Mouse (Mus musculus): ENCODE measurements around the gene Mrps10.

- TF ChIP-seq CTCF (IDR thresholded peaks at IDR 0.05; ENCODE audit: low read depth) (no peak), EP300 (IDR thresholded peaks at IDR 0.05; ENCODE audit: low read depth) (no peak)
Observed at GRCm38 (mm10) chr17:47368401-47369086, at the start of gene Mrps10.
